Comparison of ENCODE assay signal across 13 mouse cellular contexts in genomic region chr13:28810326-28811080, GRCm38 (mm10).
DNase-seq lines count a peak whose midpoint lies in the region; ATAC-seq and TF ChIP-seq lines count a peak whose summit lies in the region.
"Had no signal": no experiment of that assay in that cellular context is flagged by ENCODE, and none has a peak within 500 bp of the region (broad histone marks: within the 10 kb centered on the region; RNA-seq: fewer than 3 reads in every experiment).

No protein-coding gene starts in this region.

- ATAC-seq in stomach, embryonic 14.5 days (ENCODE audit: insufficient number of reproducible peaks, insufficient read depth, low FRiP score, low read depth), result peak; percentile 56; the same call in 1 of the 2 replicates
- ATAC-seq in stomach, postnatal 0 days (ENCODE audit: low FRiP score, low TSS enrichment), result no peak
- ATAC-seq in forebrain, embryonic 12.5 days (ENCODE audit: low FRiP score), result peak; percentile 45
- ATAC-seq in heart, embryonic 12.5 days (ENCODE audit: insufficient number of reproducible peaks, low FRiP score), result no peak
- ATAC-seq: liver, postnatal 0 days had no signal

- no peaks in the 10 kb centered on the region for H3K9me3 ChIP-seq in stomach, embryonic 14.5 days (ENCODE audit: control insufficient read depth, low read depth, low read length)
- no peaks in the 10 kb centered on the region for H3K9me3 ChIP-seq in stomach, postnatal 0 days (ENCODE audit: control insufficient read depth, low read length)
- no peaks in the 10 kb centered on the region for H3K9me3 ChIP-seq in forebrain, embryonic 12.5 days
- H3K9me3 ChIP-seq in midbrain, embryonic 10.5 days (replicated peaks), result no peaks in the 10 kb centered on the region
- no peaks in the 10 kb centered on the region for H3K9me3 ChIP-seq in heart, embryonic 12.5 days (replicated peaks)
- H3K9me3 ChIP-seq: heart, embryonic 15.5 days had no signal

- H3K27me3 ChIP-seq in stomach, embryonic 14.5 days (ENCODE audit: control insufficient read depth, insufficient read depth, low read length), result no peaks in the 10 kb centered on the region
- no peaks in the 10 kb centered on the region for H3K27me3 ChIP-seq in stomach, postnatal 0 days (ENCODE audit: control insufficient read depth, insufficient read depth, low read length)
- H3K27me3 ChIP-seq in forebrain, embryonic 12.5 days, result no peaks in the 10 kb centered on the region
- no peaks in the 10 kb centered on the region for H3K27me3 ChIP-seq in midbrain, embryonic 10.5 days (ENCODE audit: low read depth, poor library complexity, severe bottlenecking)
- H3K27me3 ChIP-seq in heart, embryonic 12.5 days (replicated peaks), result no peaks in the 10 kb centered on the region
- H3K27me3 ChIP-seq: heart, embryonic 15.5 days had no signal

- H3K36me3 ChIP-seq in stomach, embryonic 14.5 days (ENCODE audit: control insufficient read depth, insufficient read depth, low read length), result no peaks in the 10 kb centered on the region
- H3K36me3 ChIP-seq in stomach, postnatal 0 days (ENCODE audit: control insufficient read depth, insufficient read depth, low read length), result no peaks in the 10 kb centered on the region
- no peaks in the 10 kb centered on the region for H3K36me3 ChIP-seq in forebrain, embryonic 12.5 days (replicated peaks)
- no peaks in the 10 kb centered on the region for H3K36me3 ChIP-seq in midbrain, embryonic 10.5 days
- no peaks in the 10 kb centered on the region for H3K36me3 ChIP-seq in heart, embryonic 12.5 days
- H3K36me3 ChIP-seq: heart, embryonic 15.5 days had no signal

- H3K4me3 ChIP-seq in stomach, embryonic 14.5 days (ENCODE audit: low read depth, low read length), result no peak overlapping the region
- H3K4me3 ChIP-seq in stomach, postnatal 0 days (ENCODE audit: low read depth, low read length), result no peak overlapping the region
- no peak overlapping the region for H3K4me3 ChIP-seq in forebrain, embryonic 12.5 days (replicated peaks)
- peak overlapping the region; percentile 33 for H3K4me3 ChIP-seq in midbrain, embryonic 10.5 days
- H3K4me3 ChIP-seq in heart, embryonic 12.5 days, result no peak overlapping the region
- H3K4me3 ChIP-seq: heart, embryonic 15.5 days had no signal

- TF ChIP-seq CTCF in stomach, postnatal 0 days (IDR thresholded peaks at IDR 0.05; ENCODE audit: low read depth), result no peak

- no peak overlapping the region for H3K4me2 ChIP-seq in stomach, embryonic 14.5 days (replicated peaks; ENCODE audit: low read depth, low read length)
- H3K4me2 ChIP-seq in stomach, postnatal 0 days (replicated peaks; ENCODE audit: low read depth), result no peak overlapping the region
- H3K4me2 ChIP-seq in forebrain, embryonic 12.5 days, result peak overlapping the region; percentile 29
- no peak overlapping the region for H3K4me2 ChIP-seq in heart, embryonic 12.5 days
- H3K4me2 ChIP-seq: heart, embryonic 15.5 days had no signal

- DNase-seq in stomach, postnatal 0 days (ENCODE audit: low spot score), result no peak
- no peak for DNase-seq in midbrain, embryonic 10.5 days (ENCODE audit: low spot score)
- no peak for DNase-seq in c-Kit-positive CD71-positive TER-119-positive erythroid progenitor cells, embryonic 14.5 days (ENCODE audit: low spot score)
- DNase-seq in gastrocnemius, postnatal 4 days (ENCODE audit: low spot score in 2 of 2), result no peak
- DNase-seq in spleen, postnatal 10 days (ENCODE audit: low spot score in 2 of 2), result no peak
- DNase-seq: adrenal gland, postnatal 25 days; cerebellum, postnatal 14 days; kidney, postnatal 10 days; liver, postnatal 0 days had no signal

- H3K9ac ChIP-seq in stomach, embryonic 14.5 days (replicated peaks; ENCODE audit: low read depth, low read length), result no peak overlapping the region
- no peak overlapping the region for H3K9ac ChIP-seq in stomach, postnatal 0 days (ENCODE audit: low read length)
- no peak overlapping the region for H3K9ac ChIP-seq in forebrain, embryonic 12.5 days
- H3K9ac ChIP-seq in heart, embryonic 12.5 days, result no peak overlapping the region
- H3K9ac ChIP-seq: heart, embryonic 15.5 days; liver, postnatal 0 days had no signal

- no peak for TF ChIP-seq EP300 in stomach, postnatal 0 days (optimal IDR thresholded peaks at IDR 0.05)

- H3K4me1 ChIP-seq in stomach, embryonic 14.5 days (ENCODE audit: control insufficient read depth, insufficient read depth, low read length), result peaks cover 25% of the 10 kb centered on the region
- H3K4me1 ChIP-seq in stomach, postnatal 0 days (replicated peaks; ENCODE audit: control insufficient read depth, insufficient read depth), result peaks cover 3% of the 10 kb centered on the region; the same call in 1 of the 2 replicates
- H3K4me1 ChIP-seq in forebrain, embryonic 12.5 days, result peaks cover 70% of the 10 kb centered on the region
- peaks cover 77% of the 10 kb centered on the region for H3K4me1 ChIP-seq in midbrain, embryonic 10.5 days
- peaks cover 16% of the 10 kb centered on the region for H3K4me1 ChIP-seq in heart, embryonic 12.5 days (replicated peaks)

- WGBS in stomach, embryonic 14.5 days, result 38% methylated on average over 6 of the region's 6 CpGs
- WGBS in stomach, postnatal 0 days, result 38% methylated on average over 6 of the region's 6 CpGs
- 26% methylated on average over 6 of the region's 6 CpGs for WGBS in forebrain, embryonic 12.5 days
- WGBS in midbrain, embryonic 10.5 days, result 45% methylated on average over 6 of the region's 6 CpGs
- WGBS in heart, embryonic 12.5 days, result 63% methylated on average over 6 of the region's 6 CpGs

- H3K27ac ChIP-seq in stomach, embryonic 14.5 days (ENCODE audit: low read length), result no peak overlapping the region
- H3K27ac ChIP-seq in stomach, postnatal 0 days (replicated peaks), result no peak overlapping the region
- peak overlapping the region; percentile 83 for H3K27ac ChIP-seq in forebrain, embryonic 12.5 days
- peak overlapping the region; percentile 76 for H3K27ac ChIP-seq in midbrain, embryonic 10.5 days (replicated peaks)
- no peak overlapping the region for H3K27ac ChIP-seq in heart, embryonic 12.5 days (ENCODE audit: poor library complexity, severe bottlenecking)
- H3K27ac ChIP-seq: heart, embryonic 15.5 days had no signal

Comparison
In these comparisons a context has a peak if more than half of its experiments do, and no peak if none do; other contexts are left out.
1. ATAC-seq: peak in stomach, embryonic 14.5 days (single experiment) and forebrain, embryonic 12.5 days (single experiment); none in stomach, postnatal 0 days (single experiment) and heart, embryonic 12.5 days (single experiment).
2. H3K27ac ChIP-seq: peak in forebrain, embryonic 12.5 days (single experiment) and midbrain, embryonic 10.5 days (single experiment); none in stomach, embryonic 14.5 days (single experiment), stomach, postnatal 0 days (single experiment) and heart, embryonic 12.5 days (single experiment).